Mouse (Mus musculus) forebrain, embryonic 11.5 days (tissue): ENCODE measurements around the gene Rexo5. TPM values are rescaled to one million over a fixed set of nuclear protein-coding genes. Genes with fewer than 3 reads are reported as not detected.

Source experiments
- ATAC-seq: fragments of 200-750 bp; cut with Nextera tagmentation; replicated peaks from 2 replicates; pipeline ENCODE4 v1.8.0; 2017; ENCODE audit warnings: moderate TSS enrichment; ENCODE audit not compliant: low FRiP score
- DNase-seq: peaks from one replicate; pipeline ENCODE4 v3.0.0-alpha.2; 2017; ENCODE audit warnings: low spot score
- H3K27ac ChIP-seq: fragments of 300-500 bp; sonication (generic); 2 replicates; pipeline ENCODE4 v1.5.1; 2014; ENCODE audit warnings: low read depth, low read length
- H3K27me3 ChIP-seq: fragments of 300-500 bp; sonication (generic); 2 replicates; pipeline ENCODE4 v1.6.1; 2014; ENCODE audit warnings: mild to moderate bottlenecking, low read length, mixed read lengths; ENCODE audit not compliant: control insufficient read depth, insufficient read depth
- H3K36me3 ChIP-seq: fragments of 300-500 bp; sonication (generic); 2 replicates; pipeline ENCODE4 v1.6.1; 2014; ENCODE audit warnings: mild to moderate bottlenecking, low read length, moderate library complexity, mixed read lengths; ENCODE audit not compliant: control insufficient read depth, insufficient read depth
- H3K4me1 ChIP-seq: fragments of 300-500 bp; sonication (generic); replicated peaks from 2 replicates; pipeline ENCODE4 v1.6.1; 2014; ENCODE audit warnings: low read length, mixed read lengths; ENCODE audit not compliant: control insufficient read depth, insufficient read depth
- H3K4me2 ChIP-seq: fragments of 300-500 bp; sonication (generic); 2 replicates; pipeline ENCODE4 v1.6.1; 2014; ENCODE audit warnings: low read depth, mild to moderate bottlenecking, low read length, moderate library complexity, mixed read lengths; ENCODE audit not compliant: severe bottlenecking
- H3K4me3 ChIP-seq: fragments of 300-500 bp; sonication (generic); 2 replicates; pipeline ENCODE4 v1.5.1; 2014; ENCODE audit warnings: low read depth, low read length
- H3K9ac ChIP-seq: fragments of 300-500 bp; sonication (generic); 2 replicates; pipeline ENCODE4 v1.6.1; 2014; ENCODE audit warnings: low read length
- H3K9me3 ChIP-seq: fragments of 300-500 bp; sonication (generic); 2 replicates; pipeline ENCODE4 v1.6.1; 2016; ENCODE audit warnings: low read length, mixed read lengths; ENCODE audit not compliant: control insufficient read depth
- WGBS: fragments of 180-500 bp; shearing (Covaris S2); extraction: QIAGEN DNeasy Blood & Tissue Kit; methylation state at CpG from one replicate; pipeline ENCODE4 v1.1.7; 2014; 5-methylcytosine and 5-hydroxymethylcytosine counted together
- polyA plus RNA-seq: library from polyadenylated mRNA; unstranded; fragments of >200 nt; fragmentation: Nextera tagmentation; extraction: Ambion mirVana; gene quantifications from 2 replicates; pipeline ENCODE4 v1.2.1, GENCODE M21; 2014

Rexo5 gene
- polyA plus RNA-seq, 1 experiment from 2014 or later: 27.5 TPM

DNA sequence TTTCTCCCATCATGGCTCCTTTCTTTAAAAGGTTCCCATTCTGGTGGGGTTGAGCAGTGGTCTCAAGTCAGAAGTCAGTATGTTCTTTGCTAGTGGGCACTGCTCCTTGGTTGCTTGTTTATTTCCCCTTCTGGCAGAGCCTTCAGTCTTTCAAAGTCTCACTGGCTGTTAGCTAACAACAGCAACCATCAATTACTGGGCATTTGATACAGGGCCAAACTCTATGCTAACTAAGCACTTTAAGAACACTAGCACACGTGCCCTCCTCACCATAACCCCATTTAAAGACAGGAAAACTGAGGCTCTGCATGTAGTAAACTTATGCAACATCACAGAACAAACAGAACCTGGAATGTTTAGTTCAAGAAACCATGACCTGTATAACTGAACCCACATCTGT, 68.4 kb downstream of the Rexo5 start:
- WGBS: 68% methylated on average over 1 of the region's 1 CpGs
- no peaks in the 10 kb centered on the region; the same call in 1 of the 2 replicates for H3K36me3 ChIP-seq
- no peaks in the 10 kb centered on the region for H3K27me3 ChIP-seq
- H3K4me1 ChIP-seq: peaks cover 4% of the 10 kb centered on the region; the same call in 1 of the 2 replicates
- H3K9ac ChIP-seq: no peak overlapping the region
- no peak overlapping the region for H3K4me3 ChIP-seq
- H3K9me3 ChIP-seq: no peaks in the 10 kb centered on the region
- peak overlapping the region; percentile 27; the same call in 1 of the 2 replicates for H3K27ac ChIP-seq
- DNase-seq: no peak
- no peak overlapping the region for H3K4me2 ChIP-seq
- ATAC-seq: peak; percentile 25; the same call in 1 of the 2 replicates

DNA sequence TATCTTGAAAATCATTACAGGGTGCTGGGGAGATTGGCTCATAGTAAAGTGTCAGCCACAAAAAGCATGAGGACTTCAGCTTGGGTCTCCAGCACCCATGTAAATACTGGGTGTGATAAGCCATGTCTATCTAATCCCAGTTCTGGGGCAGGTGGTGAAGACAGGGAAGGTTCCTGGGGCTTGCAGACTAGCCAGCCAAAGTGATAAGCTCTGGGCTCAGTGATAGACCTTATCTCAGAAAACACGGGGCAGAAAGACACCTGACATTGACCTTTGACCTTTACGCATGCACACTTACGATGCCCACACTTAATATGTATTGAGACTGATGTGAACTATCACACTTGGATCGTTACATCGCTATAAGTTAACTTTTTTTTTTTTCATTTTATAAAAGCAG, 70.7 kb downstream of the Rexo5 start:
- Histone ChIP-seq H3K9ac (no peak overlapping the region), H3K4me1 (peaks cover 4% of the 10 kb centered on the region; the same call in 1 of the 2 replicates), H3K36me3 (no peaks in the 10 kb centered on the region), H3K27me3 (no peaks in the 10 kb centered on the region), H3K27ac (no peak overlapping the region), H3K4me2 (no peak overlapping the region), H3K9me3 (no peaks in the 10 kb centered on the region), H3K4me3 (no peak overlapping the region)
- no peak for DNase-seq
- 94% methylated on average over 5 of the region's 5 CpGs for WGBS
- no peak for ATAC-seq

DNA sequence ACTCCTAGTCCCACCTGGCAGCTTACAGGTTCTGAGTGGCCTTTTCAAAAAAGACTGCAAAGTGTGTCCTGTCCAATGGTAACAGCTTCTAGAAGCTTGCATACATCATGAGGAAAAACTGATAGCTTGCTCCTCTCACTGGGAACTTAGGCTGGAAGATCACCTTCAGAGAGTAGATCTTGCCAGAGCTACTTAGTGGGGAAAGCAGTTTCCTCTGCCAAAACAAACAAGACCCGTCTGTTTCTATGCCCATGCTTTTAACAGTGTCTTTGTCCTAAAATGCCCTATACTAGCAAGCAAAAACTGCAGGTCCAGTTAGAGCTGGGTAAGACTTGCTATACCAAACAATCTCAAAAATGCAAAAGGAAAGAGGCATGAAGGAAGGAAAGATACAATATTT, 72.3 kb downstream of the Rexo5 start:
- no peak for DNase-seq
- H3K36me3 ChIP-seq: no peaks in the 10 kb centered on the region
- WGBS: 87% methylated on average over 1 of the region's 1 CpGs

GRCm38 (mm10) chr7:119872204-119872603, 78.4 kb downstream of the Rexo5 start:
- no peak overlapping the region for H3K4me2 ChIP-seq
- H3K27me3 ChIP-seq: no peaks in the 10 kb centered on the region
- ATAC-seq (no peak), DNase-seq (no peak)
- H3K27ac ChIP-seq: no peak overlapping the region
- no peaks in the 10 kb centered on the region for H3K4me1 ChIP-seq
- H3K9ac ChIP-seq: no peak overlapping the region
- H3K4me3 ChIP-seq: no peak overlapping the region
- H3K36me3 ChIP-seq: no peaks in the 10 kb centered on the region
- no peaks in the 10 kb centered on the region for H3K9me3 ChIP-seq
- WGBS: 98% methylated on average over 4 of the region's 4 CpGs

More for the DNA sequence above, 72.3 kb downstream of the Rexo5 start:
- H3K9ac ChIP-seq: no peak overlapping the region
- no peaks in the 10 kb centered on the region for H3K9me3 ChIP-seq
- H3K27me3 ChIP-seq: no peaks in the 10 kb centered on the region
- no peak overlapping the region for H3K4me2 ChIP-seq
- H3K4me1 ChIP-seq: peaks cover 4% of the 10 kb centered on the region; the same call in 1 of the 2 replicates
- no peak overlapping the region for H3K4me3 ChIP-seq
- no peak for ATAC-seq
- H3K27ac ChIP-seq: no peak overlapping the region

- Histone ChIP-seq H3K4me2 (no peak overlapping the region), H3K4me1 (no peaks in the 10 kb centered on the region), H3K27me3 (no peaks in the 10 kb centered on the region), H3K36me3 (no peaks in the 10 kb centered on the region), H3K9me3 (no peaks in the 10 kb centered on the region), H3K9ac (no peak overlapping the region), H3K4me3 (no peak overlapping the region), H3K27ac (no peak overlapping the region)
- ATAC-seq: no peak
- 48% methylated on average over 2 of the region's 2 CpGs for WGBS
- no peak for DNase-seq
Measured at GRCm38 (mm10) chr7:119873050-119873449, 79.2 kb downstream of the Rexo5 start.

GRCm38 (mm10) chr7:119875776-119876440, 82.1 kb downstream of the Rexo5 start:
- no peak overlapping the region for H3K4me2 ChIP-seq
- no peak overlapping the region for H3K9ac ChIP-seq
- DNase-seq (no peak), ATAC-seq (no peak)
- H3K27me3 ChIP-seq: no peaks in the 10 kb centered on the region
- no peaks in the 10 kb centered on the region for H3K36me3 ChIP-seq
- WGBS: 75% methylated on average over 3 of the region's 3 CpGs
- no peaks in the 10 kb centered on the region for H3K9me3 ChIP-seq
- H3K27ac ChIP-seq: no peak overlapping the region
- no peaks in the 10 kb centered on the region for H3K4me1 ChIP-seq
- no peak overlapping the region for H3K4me3 ChIP-seq

DNA sequence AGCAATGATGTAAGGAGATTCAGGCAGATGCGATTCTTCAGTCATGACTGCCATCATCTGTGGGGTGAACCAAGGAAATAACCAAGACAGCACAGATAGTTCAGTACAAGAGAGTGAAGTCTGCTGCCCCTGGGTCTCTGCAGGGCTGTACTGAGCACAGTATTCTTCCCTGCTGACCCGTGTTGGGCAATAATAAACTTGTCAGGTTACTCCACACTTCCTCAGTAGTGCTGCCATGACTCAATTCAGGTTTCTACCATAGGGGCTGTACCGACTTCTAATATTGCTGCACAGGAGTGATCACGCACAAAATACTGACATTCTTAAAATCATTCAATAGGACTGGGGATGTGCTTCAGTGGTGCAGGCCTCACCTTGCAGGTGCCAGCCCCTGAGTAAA, 85.4 kb downstream of the Rexo5 start:
- Histone ChIP-seq H3K4me3 (no peak overlapping the region), H3K36me3 (no peaks in the 10 kb centered on the region), H3K9ac (no peak overlapping the region), H3K9me3 (no peaks in the 10 kb centered on the region), H3K4me2 (no peak overlapping the region), H3K4me1 (no peaks in the 10 kb centered on the region), H3K27ac (no peak overlapping the region), H3K27me3 (no peaks in the 10 kb centered on the region)
- ATAC-seq: no peak
- DNase-seq: no peak
- 90% methylated on average over 4 of the region's 4 CpGs for WGBS

DNA sequence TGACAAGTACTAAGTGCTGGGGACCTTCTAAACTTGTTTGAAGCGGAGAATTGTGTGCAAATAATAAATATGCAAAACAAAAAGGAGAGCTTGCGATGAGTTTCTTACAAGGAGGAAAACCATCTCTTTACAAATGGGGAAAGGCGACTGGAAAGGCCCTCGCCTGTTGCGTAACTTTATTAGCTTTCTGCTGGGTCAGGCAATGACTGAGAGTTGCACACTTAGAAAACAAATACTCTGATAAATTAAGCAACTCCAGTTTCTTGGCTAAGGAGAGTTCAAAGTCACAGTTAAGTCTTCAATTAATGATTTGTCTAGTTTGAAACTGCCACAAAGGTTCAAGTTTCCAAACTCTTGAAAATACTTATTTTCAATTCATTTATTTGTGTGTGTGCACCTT, 86.5 kb downstream of the Rexo5 start:
- DNase-seq (no peak), ATAC-seq (no peak)
- Histone ChIP-seq H3K4me2 (no peak overlapping the region), H3K9ac (no peak overlapping the region), H3K9me3 (no peaks in the 10 kb centered on the region), H3K27ac (no peak overlapping the region), H3K4me1 (no peaks in the 10 kb centered on the region), H3K27me3 (no peaks in the 10 kb centered on the region), H3K4me3 (no peak overlapping the region), H3K36me3 (no peaks in the 10 kb centered on the region)
- 92% methylated on average over 5 of the region's 5 CpGs for WGBS

DNA sequence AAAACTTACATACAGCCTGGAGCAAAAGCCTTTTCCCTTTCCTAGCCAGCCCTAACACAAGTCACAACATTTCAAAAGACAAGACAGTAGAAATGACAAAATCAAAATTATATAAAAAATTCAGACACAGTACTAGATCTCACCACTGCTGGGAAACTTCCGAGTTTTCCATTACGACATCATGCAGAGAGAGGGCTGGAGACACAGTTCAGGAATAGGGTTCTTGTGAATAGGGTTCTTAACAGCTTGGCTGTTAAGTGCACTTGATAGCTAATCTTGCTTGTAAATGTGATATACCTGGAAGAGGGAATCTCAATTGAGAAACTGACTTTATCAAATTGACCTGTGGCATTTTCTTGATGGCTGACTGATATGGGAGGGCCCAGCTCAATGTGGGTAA, 87.4 kb downstream of the Rexo5 start:
- Histone ChIP-seq H3K9me3 (no peaks in the 10 kb centered on the region), H3K36me3 (no peaks in the 10 kb centered on the region), H3K4me1 (no peaks in the 10 kb centered on the region), H3K27me3 (no peaks in the 10 kb centered on the region), H3K9ac (no peak overlapping the region), H3K27ac (no peak overlapping the region), H3K4me3 (no peak overlapping the region), H3K4me2 (no peak overlapping the region)
- no peak for DNase-seq
- 88% methylated on average over 2 of the region's 2 CpGs for WGBS
- ATAC-seq: no peak
